Mouse (Mus musculus): ENCODE measurements around the gene Znrf3. TPM values are rescaled to one million over a fixed set of nuclear protein-coding genes. Genes with fewer than 3 reads are reported as not detected.
A peak's percentile ranks its signal among the peaks of the same experiment; 100 is the strongest.

Znrf3 gene
- polyA plus RNA-seq, 1 experiment = 3.8 TPM

- Histone ChIP-seq H3K4me3 (peak overlapping the region; percentile 56), H3K4me2 (ENCODE audit: low read depth) (peak overlapping the region; percentile 95), H3ac (ENCODE audit: control insufficient read depth, insufficient read length) (peak overlapping the region; percentile 91), H3K27me3 (ENCODE audit: control insufficient read depth, insufficient read depth, insufficient read length) (no peaks in the 10 kb centered on the region), H3K79me2 (ENCODE audit: control insufficient read depth, insufficient read depth) (peaks cover 50% of the 10 kb centered on the region), H3K36me3 (ENCODE audit: control insufficient read depth, insufficient read depth) (no peaks in the 10 kb centered on the region)
- TF ChIP-seq POLR2AphosphoS2 (IDR thresholded peaks at IDR 0.05; ENCODE audit: insufficient read length, low read depth) = no peak
- TF ChIP-seq POLR2A (IDR thresholded peaks at IDR 0.05; ENCODE audit: insufficient read length, low read depth) = no peak
These were observed 975 bp downstream of the Znrf3 start for GRCm38 (mm10) chr11:5443511-5444233.

GRCm38 (mm10) chr11:5442590-5443021, 2.0 kb downstream of the Znrf3 start:
- H3K79me2 ChIP-seq (ENCODE audit: control insufficient read depth, insufficient read depth) = peaks cover 61% of the 10 kb centered on the region
- peak overlapping the region; percentile 95 for H3K4me2 ChIP-seq (ENCODE audit: low read depth)
- no peak for TF ChIP-seq E2F4 (IDR thresholded peaks at IDR 0.05; ENCODE audit: insufficient read depth)
- no peak for TF ChIP-seq TCF3 (IDR thresholded peaks at IDR 0.05; ENCODE audit: insufficient read length, low read depth)
- no peak for TF ChIP-seq MYOG (IDR thresholded peaks at IDR 0.05; ENCODE audit: control insufficient read depth in 1 of 3, insufficient read depth in 1 of 3, insufficient read length in 2 of 3, low read depth in 2 of 3)
- no peak overlapping the region for H3ac ChIP-seq (ENCODE audit: control insufficient read depth, insufficient read length)
- peak overlapping the region; percentile 56 for H3K4me3 ChIP-seq
- no peaks in the 10 kb centered on the region for H3K36me3 ChIP-seq (ENCODE audit: control insufficient read depth, insufficient read depth)
- no peaks in the 10 kb centered on the region for H3K27me3 ChIP-seq (ENCODE audit: control insufficient read depth, insufficient read depth, insufficient read length)

- peaks cover 98% of the 10 kb centered on the region for H3K79me2 ChIP-seq (ENCODE audit: control insufficient read depth, insufficient read depth)
- no peak overlapping the region for H3ac ChIP-seq (ENCODE audit: control insufficient read depth, insufficient read length)
- H3K27me3 ChIP-seq (ENCODE audit: control insufficient read depth, insufficient read depth, insufficient read length) = no peaks in the 10 kb centered on the region
- H3K4me2 ChIP-seq (ENCODE audit: low read depth) = peak overlapping the region; percentile 30
- TF ChIP-seq TCF3 (IDR thresholded peaks at IDR 0.05; ENCODE audit: insufficient read length, low read depth) (no peak), TCF12 (IDR thresholded peaks at IDR 0.05; ENCODE audit: insufficient read depth, poor library complexity, severe bottlenecking) (no peak), MAX (IDR thresholded peaks at IDR 0.05; ENCODE audit: low read depth) (no peak), CEBPB (IDR thresholded peaks at IDR 0.05; ENCODE audit: insufficient read depth, poor library complexity, severe bottlenecking) (no peak), REST (IDR thresholded peaks at IDR 0.05; ENCODE audit: insufficient read depth, insufficient read length) (no peak), MYOG (IDR thresholded peaks at IDR 0.05; ENCODE audit: control insufficient read depth in 1 of 3, insufficient read depth in 1 of 3, insufficient read length in 2 of 3, low read depth in 2 of 3) (no peak), SRF (IDR thresholded peaks at IDR 0.05; ENCODE audit: control insufficient read depth, insufficient read length, low read depth) (no peak), MYOD1 (IDR thresholded peaks at IDR 0.05; ENCODE audit: control insufficient read depth in 1 of 3, insufficient read length in 2 of 3, low read depth in 2 of 3) (no peak), POLR2A (IDR thresholded peaks at IDR 0.05; ENCODE audit: insufficient read length, low read depth) (no peak), POLR2AphosphoS2 (IDR thresholded peaks at IDR 0.05; ENCODE audit: insufficient read length, low read depth) (no peak), USF1 (IDR thresholded peaks at IDR 0.05; ENCODE audit: low read depth) (no peak), E2F4 (IDR thresholded peaks at IDR 0.05; ENCODE audit: insufficient read depth) (no peak)
- H3K36me3 ChIP-seq (ENCODE audit: control insufficient read depth, insufficient read depth) = no peaks in the 10 kb centered on the region
- H3K4me3 ChIP-seq = no peak overlapping the region
These were observed 7.0 kb downstream of the Znrf3 start for GRCm38 (mm10) chr11:5437646-5438045.

GRCm38 (mm10) chr11:5436988-5437387, 7.7 kb downstream of the Znrf3 start:
- H3K4me3 ChIP-seq = no peak overlapping the region
- H3K27me3 ChIP-seq (ENCODE audit: control insufficient read depth, insufficient read depth, insufficient read length) = no peaks in the 10 kb centered on the region
- TF ChIP-seq CEBPB (IDR thresholded peaks at IDR 0.05; ENCODE audit: insufficient read depth, poor library complexity, severe bottlenecking) = no peak
- no peak for TF ChIP-seq TCF3 (IDR thresholded peaks at IDR 0.05; ENCODE audit: insufficient read length, low read depth)
- TF ChIP-seq USF1 (IDR thresholded peaks at IDR 0.05; ENCODE audit: low read depth) = no peak
- TF ChIP-seq POLR2A (IDR thresholded peaks at IDR 0.05; ENCODE audit: insufficient read length, low read depth) = no peak
- TF ChIP-seq E2F4 (IDR thresholded peaks at IDR 0.05; ENCODE audit: insufficient read depth) = no peak
- no peak for TF ChIP-seq SRF (IDR thresholded peaks at IDR 0.05; ENCODE audit: control insufficient read depth, insufficient read length, low read depth)
- TF ChIP-seq REST (IDR thresholded peaks at IDR 0.05; ENCODE audit: insufficient read depth, insufficient read length) = no peak
- no peak for TF ChIP-seq MAX (IDR thresholded peaks at IDR 0.05; ENCODE audit: low read depth)
- no peak for TF ChIP-seq MYOD1 (IDR thresholded peaks at IDR 0.05; ENCODE audit: control insufficient read depth in 1 of 3, insufficient read length in 2 of 3, low read depth in 2 of 3)
- no peak for TF ChIP-seq POLR2AphosphoS2 (IDR thresholded peaks at IDR 0.05; ENCODE audit: insufficient read length, low read depth)
- TF ChIP-seq MYOG (IDR thresholded peaks at IDR 0.05; ENCODE audit: control insufficient read depth in 1 of 3, insufficient read depth in 1 of 3, insufficient read length in 2 of 3, low read depth in 2 of 3) = no peak
- no peak for TF ChIP-seq TCF12 (IDR thresholded peaks at IDR 0.05; ENCODE audit: insufficient read depth, poor library complexity, severe bottlenecking)
- no peak overlapping the region for H3ac ChIP-seq (ENCODE audit: control insufficient read depth, insufficient read length)
- no peaks in the 10 kb centered on the region for H3K36me3 ChIP-seq (ENCODE audit: control insufficient read depth, insufficient read depth)
- peaks cover 98% of the 10 kb centered on the region for H3K79me2 ChIP-seq (ENCODE audit: control insufficient read depth, insufficient read depth)
- H3K4me2 ChIP-seq (ENCODE audit: low read depth) = peak overlapping the region; percentile 30

- Histone ChIP-seq H3K27me3 (ENCODE audit: control insufficient read depth, insufficient read depth, insufficient read length) (no peaks in the 10 kb centered on the region), H3K4me2 (ENCODE audit: low read depth) (no peak overlapping the region), H3K4me3 (no peak overlapping the region), H3K36me3 (ENCODE audit: control insufficient read depth, insufficient read depth) (no peaks in the 10 kb centered on the region), H3ac (ENCODE audit: control insufficient read depth, insufficient read length) (no peak overlapping the region), H3K79me2 (ENCODE audit: control insufficient read depth, insufficient read depth) (peaks cover 98% of the 10 kb centered on the region)
- no peak for TF ChIP-seq MAX (IDR thresholded peaks at IDR 0.05; ENCODE audit: low read depth)
- TF ChIP-seq MYOD1 (IDR thresholded peaks at IDR 0.05; ENCODE audit: control insufficient read depth in 1 of 3, insufficient read length in 2 of 3, low read depth in 2 of 3) = no peak
- TF ChIP-seq MYOG (IDR thresholded peaks at IDR 0.05; ENCODE audit: control insufficient read depth in 1 of 3, insufficient read depth in 1 of 3, insufficient read length in 2 of 3, low read depth in 2 of 3) = no peak
- no peak for TF ChIP-seq E2F4 (IDR thresholded peaks at IDR 0.05; ENCODE audit: insufficient read depth)
- TF ChIP-seq POLR2A (IDR thresholded peaks at IDR 0.05; ENCODE audit: insufficient read length, low read depth) = no peak
- TF ChIP-seq CEBPB (IDR thresholded peaks at IDR 0.05; ENCODE audit: insufficient read depth, poor library complexity, severe bottlenecking) = no peak
- TF ChIP-seq SRF (IDR thresholded peaks at IDR 0.05; ENCODE audit: control insufficient read depth, insufficient read length, low read depth) = no peak
- TF ChIP-seq TCF3 (IDR thresholded peaks at IDR 0.05; ENCODE audit: insufficient read length, low read depth) = no peak
- TF ChIP-seq USF1 (IDR thresholded peaks at IDR 0.05; ENCODE audit: low read depth) = no peak
- TF ChIP-seq POLR2AphosphoS2 (IDR thresholded peaks at IDR 0.05; ENCODE audit: insufficient read length, low read depth) = no peak
- no peak for TF ChIP-seq TCF12 (IDR thresholded peaks at IDR 0.05; ENCODE audit: insufficient read depth, poor library complexity, severe bottlenecking)
- no peak for TF ChIP-seq REST (IDR thresholded peaks at IDR 0.05; ENCODE audit: insufficient read depth, insufficient read length)
These were observed 9.2 kb downstream of the Znrf3 start for GRCm38 (mm10) chr11:5435493-5435892.

All from myocyte (in vitro differentiated cells).